Mouse (Mus musculus): Measurements from ENCODE around the gene Rfx1.
A peak's percentile ranks its signal among the peaks of the same experiment; 100 is the strongest.

Gene Rfx1

DNA sequence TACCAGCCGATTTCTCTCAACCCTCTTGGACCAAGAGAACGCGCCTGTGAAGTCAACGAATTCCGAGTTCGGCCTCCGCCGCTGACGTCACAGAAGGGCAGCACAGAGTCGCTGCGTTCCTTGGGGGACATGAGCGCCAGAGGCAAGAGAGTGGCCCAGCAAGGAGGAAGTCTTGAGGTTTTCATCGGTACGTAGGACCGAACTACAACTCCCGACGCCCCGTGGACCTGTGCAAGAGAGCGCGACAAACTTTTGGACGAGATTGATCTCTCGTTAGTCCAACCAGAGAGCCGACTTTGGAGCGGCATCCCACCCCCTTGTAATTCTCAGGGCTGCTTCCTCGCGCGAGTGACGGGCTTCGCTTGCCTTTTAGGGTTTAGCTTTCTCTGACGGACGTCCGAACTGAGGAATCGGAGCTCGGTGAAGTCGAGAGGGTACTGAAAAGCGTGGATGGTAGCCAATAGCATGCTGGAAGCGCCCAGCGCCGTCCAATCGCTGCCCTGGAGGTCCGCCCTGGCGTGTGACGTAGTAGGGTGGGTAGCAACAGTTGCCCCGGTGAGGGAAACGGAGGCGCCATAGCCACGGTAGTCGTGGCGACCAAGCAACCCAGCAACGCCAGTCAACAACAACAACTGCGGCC is at the start of gene Rfx1:
Gene Rfx1, plus strand, starts transcription at position 544 of the 640 bp plus-strand sequence.
- DNase-seq (ENCODE audit: inconsistent ontology term): peak; percentile 100

DNA sequence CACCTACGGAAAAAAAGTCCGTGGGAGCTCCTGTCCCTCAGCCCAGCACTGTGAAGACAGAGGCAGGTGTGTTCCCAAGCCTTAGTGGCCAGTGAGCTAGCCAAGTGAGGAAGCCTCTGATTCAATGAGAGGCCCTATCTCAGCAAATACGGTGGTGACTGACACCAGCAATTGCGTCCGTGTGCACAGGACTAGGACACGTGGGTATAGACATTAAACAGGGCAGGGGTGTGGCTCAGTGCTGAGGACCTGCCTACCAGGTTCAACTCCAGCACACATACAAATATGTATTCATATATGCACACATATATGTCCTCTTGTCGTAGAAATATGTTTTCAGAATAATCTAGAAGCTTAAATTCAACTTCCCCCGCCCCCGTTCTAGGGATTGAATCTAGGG is 46.9 kb upstream of the Rfx1 start:
- no peak for DNase-seq (ENCODE audit: inconsistent ontology term)

DNA sequence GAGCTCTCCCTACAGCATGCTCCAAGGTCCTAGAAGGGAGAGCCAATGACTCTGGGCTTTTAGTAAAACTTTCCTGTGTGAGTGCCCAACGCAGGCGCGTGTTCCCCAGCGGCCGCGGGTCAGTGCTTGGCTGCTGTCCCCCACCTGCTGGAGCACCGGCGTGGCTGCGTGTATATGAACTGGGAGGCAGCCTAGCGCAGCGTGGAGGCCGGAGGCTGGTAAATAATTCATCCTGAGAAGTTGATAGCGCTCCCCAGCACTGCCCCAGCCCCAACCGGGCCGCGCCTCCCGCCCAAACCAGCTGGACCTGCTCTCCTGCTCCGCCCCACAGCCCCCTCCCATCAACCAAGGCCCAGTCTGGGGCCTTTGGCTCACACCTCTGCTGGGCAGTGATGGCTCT is 45.5 kb upstream of the Rfx1 start, which contains the start of gene Palm3:
Gene Palm3, plus strand, starts transcription at position 376 of the 400 bp plus-strand sequence.
- DNase-seq (ENCODE audit: inconsistent ontology term): no peak

DNA sequence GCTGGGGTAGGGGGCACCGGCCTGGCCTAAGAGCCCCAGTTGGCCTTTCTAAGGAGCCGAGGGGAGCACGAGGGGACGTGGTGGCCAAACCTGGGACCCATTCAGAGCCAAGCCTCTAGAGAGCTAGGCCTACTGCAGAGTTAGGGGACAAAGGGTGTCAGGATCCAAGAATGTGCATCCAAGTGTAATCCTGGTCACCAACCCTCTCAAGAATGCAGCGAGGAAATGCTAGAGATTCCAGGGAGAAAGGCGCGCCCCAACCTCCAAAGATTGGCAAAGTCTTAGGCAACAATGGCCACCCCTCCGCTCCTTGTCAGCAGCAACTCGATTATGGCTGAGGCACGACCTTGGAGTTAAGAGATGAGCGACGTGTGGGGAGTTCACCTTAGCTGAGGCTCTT is 45.1 kb upstream of the Rfx1 start:
- peak; percentile 52 for DNase-seq (ENCODE audit: inconsistent ontology term)

DNA sequence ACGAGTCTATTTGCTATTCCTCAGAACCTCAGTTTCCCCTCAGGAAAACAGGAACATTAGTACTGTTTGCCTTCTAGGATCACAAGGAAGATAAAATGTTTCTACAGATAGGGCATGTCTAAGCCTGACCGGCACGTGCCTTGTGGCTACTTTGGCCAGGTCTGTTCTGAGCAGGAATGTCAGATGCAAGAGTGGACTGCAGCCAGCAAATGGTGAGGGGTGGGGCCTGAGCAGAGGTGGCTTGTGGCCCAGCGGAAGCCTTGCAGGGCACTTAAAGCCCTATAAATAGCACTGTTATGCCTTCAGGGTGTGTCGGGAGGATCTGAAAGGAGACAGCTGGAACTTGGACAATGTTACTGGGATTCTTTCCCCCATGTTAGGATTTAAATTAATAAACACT is 43.5 kb upstream of the Rfx1 start:
- DNase-seq (ENCODE audit: inconsistent ontology term): peak; percentile 55

DNA sequence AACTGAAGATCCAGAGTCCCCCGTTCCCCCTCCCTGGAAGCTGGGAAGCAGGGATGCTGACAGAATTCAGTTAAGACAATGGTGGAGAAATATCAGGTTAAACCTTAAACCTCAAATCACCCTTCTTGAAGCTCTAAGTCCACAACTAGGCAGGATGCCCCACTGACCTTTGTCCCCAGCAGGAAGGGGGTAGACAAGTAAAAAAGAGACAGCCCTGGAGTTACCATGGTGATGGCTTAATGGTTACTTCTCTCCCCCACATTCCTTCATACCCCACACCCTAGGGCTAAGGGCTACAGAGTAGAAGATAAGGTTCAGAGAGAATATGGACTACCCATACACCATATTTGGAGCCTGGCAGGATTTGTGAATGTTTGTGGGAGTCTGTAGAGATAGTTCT is 43.0 kb upstream of the Rfx1 start:
- DNase-seq (ENCODE audit: inconsistent ontology term): no peak

DNA sequence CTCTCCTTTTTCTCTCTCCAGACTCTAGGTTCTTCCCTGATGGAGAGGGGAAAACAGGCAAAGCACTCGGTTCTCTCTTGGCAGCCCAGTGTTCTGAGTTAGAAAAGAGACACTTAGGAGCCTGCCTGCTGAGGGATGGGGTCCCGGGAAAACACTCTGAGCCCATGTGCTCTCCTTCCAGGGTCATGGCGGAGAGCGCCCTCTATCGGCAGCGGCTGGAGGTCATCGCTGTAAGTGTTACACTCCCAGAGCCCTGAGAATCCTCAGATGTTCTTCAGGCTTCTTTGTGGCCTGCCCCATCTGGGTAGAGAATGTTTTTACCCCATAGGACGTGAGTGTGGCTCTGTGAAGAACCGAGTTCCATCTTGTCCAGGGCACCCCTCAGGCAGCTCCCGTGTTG is 42.5 kb upstream of the Rfx1 start:
- DNase-seq (ENCODE audit: inconsistent ontology term): no peak

DNA sequence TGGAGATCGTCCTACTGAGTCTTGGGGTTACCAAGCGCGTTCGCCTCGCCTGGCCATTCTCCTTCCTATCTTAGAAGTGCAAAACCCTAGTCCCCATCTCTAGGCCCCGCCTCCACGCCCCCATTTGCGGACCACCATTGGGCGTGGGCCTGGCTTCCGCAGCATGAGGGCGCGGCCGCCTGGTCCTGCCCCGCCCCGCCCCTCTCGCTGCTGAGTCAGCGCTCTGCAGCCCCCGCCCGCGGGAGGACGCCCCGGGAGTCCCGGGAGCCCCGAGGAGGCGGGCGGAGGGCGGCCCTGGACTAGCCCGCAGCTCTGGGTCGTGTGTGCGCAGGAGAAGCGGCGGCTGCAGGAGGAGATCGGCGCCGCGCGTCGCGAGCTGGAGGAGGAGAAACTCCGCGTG is 40.8 kb upstream of the Rfx1 start:
- peak; percentile 52 for DNase-seq (ENCODE audit: inconsistent ontology term)

DNA sequence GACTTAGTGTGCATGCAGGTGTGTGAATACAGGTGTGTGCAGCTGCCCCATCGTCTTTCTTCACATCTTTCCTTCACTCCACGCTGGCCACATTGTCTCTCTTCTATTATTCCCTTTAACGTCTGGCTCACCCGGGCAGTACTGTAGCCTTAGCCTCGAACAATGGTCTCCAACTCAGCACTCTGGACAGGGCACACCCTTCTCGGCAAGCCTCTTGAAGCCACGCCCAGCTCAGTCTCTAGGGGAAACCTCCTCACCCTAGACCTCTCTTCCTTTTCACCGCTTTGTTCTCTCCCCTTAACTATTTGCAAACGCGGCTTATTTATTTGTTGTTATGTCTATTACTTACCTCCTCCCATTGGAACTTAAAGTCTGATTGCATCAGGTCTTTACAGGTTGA is 39.2 kb upstream of the Rfx1 start:
- no peak for DNase-seq (ENCODE audit: inconsistent ontology term)

DNA sequence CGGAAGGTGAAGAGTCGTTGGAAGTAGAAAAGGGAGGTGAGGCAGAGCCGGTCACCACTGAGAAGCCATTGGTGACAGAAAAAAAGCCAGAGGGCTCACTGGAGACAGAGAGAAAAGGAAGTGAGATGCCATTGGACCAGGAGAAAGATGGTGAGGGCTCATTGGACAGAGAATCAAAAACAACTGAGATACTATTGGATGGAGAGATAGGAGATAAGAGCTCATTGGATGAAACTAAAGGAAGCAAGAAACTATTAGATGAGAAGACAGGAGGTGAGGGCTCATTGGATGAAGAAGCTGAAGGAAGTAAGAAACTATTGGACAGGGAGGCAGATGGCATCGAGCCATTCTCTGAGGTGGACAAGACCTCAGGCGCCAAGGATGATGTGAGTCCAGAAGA is 37.4 kb upstream of the Rfx1 start:
- DNase-seq (ENCODE audit: inconsistent ontology term): no peak

DNA sequence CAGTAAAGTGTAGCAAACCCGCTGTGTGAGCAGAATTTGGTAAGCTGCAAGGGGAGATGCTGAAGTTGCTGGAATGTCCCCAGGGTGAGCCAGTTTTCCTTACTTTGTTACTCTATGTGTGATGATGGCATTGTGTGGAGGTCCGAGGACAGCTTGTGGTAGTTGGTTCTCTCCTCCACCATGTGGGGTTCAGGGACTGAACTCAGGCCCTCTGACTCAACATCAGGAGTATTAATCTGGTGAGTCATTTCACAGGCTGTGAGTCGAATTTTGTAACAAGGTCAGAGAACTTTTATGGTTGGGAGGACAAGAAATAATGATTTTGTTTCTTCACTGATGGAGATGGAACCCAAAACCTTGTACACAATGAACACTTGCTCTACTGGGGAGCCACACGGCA is 33.9 kb upstream of the Rfx1 start:
- DNase-seq (ENCODE audit: inconsistent ontology term): peak; percentile 52

DNA sequence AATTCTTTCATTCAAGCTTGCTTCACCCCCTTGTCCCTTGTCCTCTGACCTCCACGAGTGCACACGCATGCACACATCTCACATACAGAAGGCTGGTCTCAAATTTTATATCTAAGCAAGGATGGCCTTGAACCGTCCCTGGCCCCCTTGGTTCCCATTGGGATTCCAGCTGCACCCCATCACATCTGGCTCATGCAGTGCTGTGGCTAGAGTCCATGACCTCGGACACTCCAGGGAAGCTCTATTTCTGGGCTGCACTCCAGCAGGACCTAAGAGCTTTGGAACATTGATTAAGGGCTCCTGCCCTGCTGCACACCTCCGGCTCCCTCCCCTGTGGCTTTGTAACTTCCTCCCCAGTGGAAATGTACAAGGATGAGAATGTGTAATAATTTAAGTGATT is 28.6 kb upstream of the Rfx1 start:
- no peak for DNase-seq (ENCODE audit: inconsistent ontology term)

DNA sequence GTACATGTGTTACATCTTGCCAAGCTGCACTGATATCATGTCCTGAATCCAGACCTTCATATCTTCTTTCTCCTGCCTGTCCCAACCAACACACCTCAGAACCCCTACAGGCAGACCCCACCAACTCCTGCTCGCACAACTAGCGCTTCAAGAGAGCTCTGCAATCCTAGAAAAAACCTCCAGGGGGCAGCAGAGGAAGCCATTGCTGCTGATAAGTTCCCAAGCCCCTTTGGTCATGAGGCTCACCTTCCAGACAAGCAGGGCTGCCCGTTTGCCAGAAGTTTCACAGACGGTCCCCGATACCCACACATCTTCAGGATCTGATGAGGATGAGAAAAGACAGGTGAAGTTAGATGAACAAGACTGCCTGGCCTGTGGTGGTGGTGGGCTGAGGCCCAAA is 27.6 kb upstream of the Rfx1 start:
- peak; percentile 48 for DNase-seq (ENCODE audit: inconsistent ontology term)

DNA sequence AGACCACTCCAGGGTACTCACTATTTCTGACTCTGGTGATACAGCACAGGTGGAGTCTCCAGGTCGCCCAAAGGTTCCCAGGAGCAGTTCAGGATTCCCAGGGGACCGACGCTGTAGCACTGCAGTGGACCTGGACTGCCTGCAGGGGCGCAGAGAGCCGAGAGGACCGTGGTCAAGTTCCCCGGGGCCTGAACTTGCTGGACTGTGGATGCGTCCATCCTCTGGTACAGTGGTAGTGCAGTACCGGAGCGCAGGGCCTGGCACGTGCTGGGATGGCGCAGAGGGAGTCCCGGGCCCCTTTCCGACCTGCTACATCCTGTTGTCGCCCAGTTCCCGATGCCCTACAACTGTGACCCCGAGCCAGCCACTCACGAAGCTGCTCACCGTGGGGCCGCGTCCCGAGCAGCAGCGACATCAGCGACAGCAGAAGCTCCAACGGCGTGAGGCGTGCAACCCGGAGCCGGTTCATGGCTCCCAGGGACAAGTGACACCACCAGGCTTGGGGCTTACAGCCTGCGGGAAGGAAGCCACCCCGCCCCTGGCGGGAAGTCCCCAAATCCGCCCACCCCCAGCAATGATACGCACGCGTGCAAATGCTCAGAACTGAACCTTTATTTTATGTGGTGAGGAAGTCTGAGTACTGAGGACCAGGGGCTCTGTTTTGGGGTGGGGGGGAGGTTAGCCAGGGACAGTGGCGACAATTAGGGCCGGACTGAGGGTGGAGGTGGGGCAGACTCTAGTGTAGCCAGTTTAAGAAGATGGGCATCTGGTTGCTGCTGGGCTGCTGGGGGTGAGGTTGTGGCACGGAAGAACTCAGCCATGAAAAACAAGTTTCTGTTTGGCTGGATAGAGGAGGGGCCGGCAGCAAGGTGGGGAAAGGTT is 24.3 kb upstream of the Rfx1 start, which contains the start of gene Il27ra:
Gene Il27ra, minus strand, starts transcription at position 524 of the 882 bp plus-strand sequence.
- peak; percentile 61 for DNase-seq (ENCODE audit: inconsistent ontology term)

DNA sequence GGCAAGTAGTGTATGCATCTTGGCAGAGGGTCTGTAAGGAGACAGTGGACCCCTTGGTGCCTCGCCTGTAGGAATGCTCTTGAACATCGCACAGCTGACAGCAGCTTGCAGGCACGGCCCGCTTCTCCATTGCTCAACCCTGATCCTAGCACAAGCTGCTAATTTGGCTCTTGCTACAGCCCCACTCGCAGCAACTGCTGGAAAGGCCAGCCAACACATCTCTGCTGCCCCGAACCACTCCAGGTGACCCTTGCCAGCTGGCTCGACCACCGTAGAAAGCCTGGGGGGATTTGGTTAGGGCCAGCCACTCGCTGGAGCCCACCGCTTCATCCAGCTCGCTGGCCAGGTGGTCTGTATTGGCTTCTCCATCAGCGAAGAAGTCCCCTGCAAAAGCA is 23.7 kb upstream of the Rfx1 start:
- no peak for DNase-seq (ENCODE audit: inconsistent ontology term)

DNA sequence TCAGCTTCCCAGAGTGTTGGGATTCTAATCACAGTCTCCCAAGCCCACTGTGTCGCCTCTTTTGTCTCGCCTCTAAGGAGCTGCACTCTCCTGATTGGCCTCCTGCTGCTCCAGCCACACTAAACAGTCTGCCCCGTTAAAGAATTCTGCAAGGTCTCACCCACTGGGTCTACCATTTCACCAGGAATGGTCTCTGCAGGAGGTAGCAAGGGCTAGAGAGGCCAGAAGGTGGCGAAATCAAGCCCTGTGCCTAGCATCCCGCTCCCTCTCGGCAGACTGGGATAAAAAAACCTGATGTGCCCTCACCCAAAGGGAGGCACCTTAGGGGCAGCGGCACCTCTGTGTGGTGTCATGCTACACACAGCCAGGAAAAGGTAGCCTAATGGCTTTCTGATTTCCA is 22.5 kb upstream of the Rfx1 start:
- no peak for DNase-seq (ENCODE audit: inconsistent ontology term)

DNA sequence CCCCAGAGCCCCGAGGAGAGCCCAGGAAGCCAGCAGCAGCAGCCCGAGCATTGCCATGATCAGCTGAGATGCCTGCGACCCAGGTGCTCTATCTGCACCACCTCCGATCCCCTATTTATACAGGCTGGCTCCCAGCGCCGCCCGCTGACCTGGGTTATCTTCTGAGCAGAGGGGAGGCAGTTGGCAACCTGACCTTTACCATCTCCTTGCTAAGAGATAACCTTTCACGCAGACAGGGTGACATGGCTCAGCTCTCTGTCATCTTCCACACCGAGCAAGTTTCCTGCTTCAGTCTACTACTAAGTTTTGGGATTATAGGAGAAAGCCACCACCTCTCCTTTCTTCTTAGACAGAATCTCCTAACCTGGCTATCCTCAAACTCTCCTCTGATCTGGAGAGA is 21.7 kb upstream of the Rfx1 start, which contains the start of gene Rln3:
Gene Rln3, minus strand, starts transcription at position 101 of the 400 bp plus-strand sequence.
- no peak for DNase-seq (ENCODE audit: inconsistent ontology term)

DNA sequence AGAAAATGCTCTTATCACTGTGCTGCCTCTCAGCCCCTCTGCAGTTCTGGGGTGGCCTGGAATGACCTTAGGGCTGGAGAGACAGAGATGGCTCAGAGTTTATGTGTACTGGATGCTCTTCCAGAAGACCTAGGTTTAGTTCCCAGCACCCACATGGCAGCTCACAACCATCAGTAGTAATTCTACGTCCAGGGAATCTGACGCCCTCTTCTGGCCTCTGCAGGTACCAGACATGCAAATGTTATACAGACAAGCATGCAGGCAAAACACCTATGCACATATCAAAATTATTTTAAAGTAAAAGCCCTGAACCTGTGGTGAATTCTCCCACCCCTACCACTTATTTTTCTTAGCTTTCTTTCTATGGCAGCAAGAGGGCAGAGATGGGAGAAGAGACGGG is 20.1 kb upstream of the Rfx1 start:
- DNase-seq (ENCODE audit: inconsistent ontology term): no peak

DNA sequence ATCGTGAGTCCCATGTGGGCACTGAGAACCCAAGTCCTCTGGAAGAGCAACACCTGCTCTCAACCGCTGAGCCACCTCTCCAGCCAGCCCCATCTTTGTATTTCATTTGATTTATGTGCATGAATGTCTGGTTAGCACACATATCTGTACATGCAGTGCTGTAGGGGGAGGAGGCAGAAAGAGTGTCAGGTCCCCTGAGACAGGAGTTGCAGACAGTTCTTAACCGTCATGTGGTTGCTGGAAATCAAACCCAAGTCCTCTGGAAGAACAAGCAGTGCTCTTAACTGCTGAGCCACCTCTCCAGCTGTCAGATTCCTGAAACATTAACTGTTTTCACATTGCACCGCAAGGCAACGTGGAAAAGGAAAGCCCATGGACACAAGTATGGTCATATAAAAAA is 18.5 kb upstream of the Rfx1 start:
- DNase-seq (ENCODE audit: inconsistent ontology term): no peak

DNA sequence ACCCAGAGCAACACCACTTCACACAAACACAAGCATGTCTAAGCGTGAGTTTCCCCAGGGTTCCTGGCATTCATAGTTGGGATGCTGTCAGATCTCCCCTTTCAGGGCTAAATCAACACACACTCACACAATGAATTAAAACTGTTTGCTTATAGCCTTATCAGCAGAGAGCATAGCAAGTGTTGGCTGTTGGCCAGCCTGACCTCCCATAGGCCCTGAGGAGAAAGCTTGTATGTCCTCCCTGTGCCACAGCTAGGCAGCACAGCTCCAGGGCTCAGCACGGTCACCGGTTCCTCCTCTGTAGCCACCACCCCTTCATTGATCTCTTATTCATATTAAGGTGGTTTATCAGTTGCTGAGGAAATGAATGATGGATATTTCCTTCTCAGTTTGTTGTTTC is 13.9 kb upstream of the Rfx1 start:
- no peak for DNase-seq (ENCODE audit: inconsistent ontology term)

DNA sequence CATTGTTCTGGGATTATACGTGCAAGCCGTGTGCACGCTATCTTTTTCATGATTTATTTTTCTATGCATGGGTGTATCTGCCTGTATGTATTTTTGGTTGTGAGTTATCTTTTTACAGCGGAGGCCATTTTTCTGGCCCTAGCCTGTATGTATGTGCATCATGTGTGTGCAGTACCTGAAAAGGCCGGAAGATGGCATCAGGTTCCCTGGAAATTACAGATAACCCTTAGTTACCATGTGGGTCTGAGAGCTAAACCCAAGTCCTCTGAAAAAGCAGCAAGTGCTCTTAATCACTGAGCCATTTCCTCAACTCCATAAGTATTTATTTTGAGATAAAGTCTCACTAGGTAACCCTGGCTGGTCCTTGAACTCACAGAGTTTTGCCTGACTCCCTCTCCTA is 13.4 kb upstream of the Rfx1 start:
- DNase-seq (ENCODE audit: inconsistent ontology term): no peak

DNA sequence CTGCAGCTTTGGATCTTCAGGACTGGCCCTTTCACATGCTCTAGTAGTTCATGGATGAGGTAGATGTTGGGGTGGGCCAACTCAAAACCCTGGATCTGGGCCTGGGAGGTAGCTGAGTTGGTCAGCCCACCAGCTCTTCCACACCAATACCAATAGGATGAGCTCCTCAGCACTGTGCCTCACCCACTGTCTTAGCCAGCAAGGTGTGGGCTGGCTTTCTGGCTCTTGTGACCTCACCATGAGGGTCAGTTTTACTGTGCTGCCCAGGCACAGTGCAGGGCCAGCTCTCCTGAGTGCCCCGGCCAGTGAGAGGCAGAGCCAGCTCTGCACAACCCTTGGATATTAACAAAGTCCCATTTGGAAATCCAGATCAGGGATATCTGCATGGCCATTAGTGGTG is 8.8 kb upstream of the Rfx1 start:
- DNase-seq (ENCODE audit: inconsistent ontology term): no peak

DNA sequence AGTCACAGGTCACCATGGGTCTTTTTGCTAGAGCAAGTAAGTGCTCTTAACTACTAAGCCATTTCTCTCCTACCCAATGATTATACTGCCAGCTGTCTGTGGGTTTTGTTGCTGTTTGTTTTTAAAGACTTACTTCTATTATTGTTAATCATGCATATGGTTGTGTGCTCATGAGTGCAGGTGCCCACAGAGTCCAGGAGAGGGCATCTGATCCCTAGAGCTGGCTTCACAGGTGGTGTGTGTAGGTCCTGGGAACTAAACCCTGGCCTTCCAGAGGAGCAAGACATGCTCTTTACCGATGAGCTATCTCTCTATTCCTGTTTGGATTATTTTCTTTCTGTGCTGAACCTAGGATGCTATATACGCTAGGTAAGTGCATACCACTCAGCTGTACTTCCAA is 7.4 kb upstream of the Rfx1 start:
- DNase-seq (ENCODE audit: inconsistent ontology term): no peak

Measured in Muller cell, postnatal 12 days (primary cell).